ENCODE assay signal across 23 mouse cellular contexts in genomic region chr1:89271743-89272142, GRCm38 (mm10).
DNase-seq lines count a peak whose midpoint lies in the region; ATAC-seq and TF ChIP-seq lines count a peak whose summit lies in the region.
"Had no signal": no experiment of that assay in that cellular context is flagged by ENCODE, and none has a peak within 500 bp of the region (broad histone marks: within the 10 kb centered on the region; RNA-seq: fewer than 3 reads in every experiment).

No protein-coding gene starts in this region.

- peak; percentile 46; the same call in 1 of the 2 replicates for ATAC-seq in forebrain, postnatal 0 days
- no peak for ATAC-seq in forebrain, embryonic 15.5 days (replicated peaks)
- no peak for ATAC-seq in megakaryocyte progenitor cell, adult 5-6 weeks (replicated peaks; ENCODE audit: poor library complexity)
- ATAC-seq: forebrain, embryonic 13.5 days; intestine, embryonic 15.5 days; Patski had no signal

- no peak overlapping the region for H3K9ac ChIP-seq in forebrain, postnatal 0 days
- H3K9ac ChIP-seq in forebrain, embryonic 15.5 days (replicated peaks) = no peak overlapping the region
- H3K9ac ChIP-seq: forebrain, embryonic 13.5 days; heart, embryonic 13.5 days; hindbrain, embryonic 12.5 days; hindbrain, embryonic 15.5 days; intestine, embryonic 15.5 days had no signal

- DNase-seq in forebrain, postnatal 0 days = no peak
- peak; percentile 6 for DNase-seq in 416B (ENCODE audit: low read depth)
- peak; percentile 11 for DNase-seq in CD4-positive helper T cell, adult 2 months (ENCODE audit: low read depth, low spot score)
- DNase-seq in limb, embryonic 10.5 days (ENCODE audit: low spot score) = peak; percentile 26
- no peak for DNase-seq in urinary bladder, postnatal 10 days (ENCODE audit: low spot score)
- DNase-seq: adrenal gland, postnatal 14 days; cerebellum, adult 18-20 months; cerebellum, adult 9-10 months; cerebellum, postnatal 14 days; gastrocnemius, postnatal 36 days; heart, postnatal 14 days; kidney, adult 11 months had no signal

- no peaks in the 10 kb centered on the region for H3K27me3 ChIP-seq in forebrain, postnatal 0 days (ENCODE audit: insufficient read depth, low read length)
- H3K27me3 ChIP-seq in forebrain, embryonic 15.5 days = no peaks in the 10 kb centered on the region
- H3K27me3 ChIP-seq in limb, embryonic 10.5 days (ENCODE audit: low read depth, poor library complexity, severe bottlenecking) = no peaks in the 10 kb centered on the region
- H3K27me3 ChIP-seq: CH12.LX; forebrain, embryonic 13.5 days; hindbrain, embryonic 12.5 days; hindbrain, embryonic 15.5 days; intestine, embryonic 15.5 days; Patski had no signal

- H3K4me1 ChIP-seq in forebrain, postnatal 0 days (ENCODE audit: insufficient read depth) = no peaks in the 10 kb centered on the region
- H3K4me1 ChIP-seq in forebrain, embryonic 15.5 days = peaks cover 7% of the 10 kb centered on the region; the same call in 1 of the 2 replicates
- H3K4me1 ChIP-seq in limb, embryonic 10.5 days = no peaks in the 10 kb centered on the region
- H3K4me1 ChIP-seq: heart, embryonic 13.5 days; hindbrain, embryonic 12.5 days; hindbrain, embryonic 15.5 days; intestine, embryonic 15.5 days had no signal

- H3K27ac ChIP-seq in forebrain, postnatal 0 days (ENCODE audit: low read depth, low read length) = no peak overlapping the region
- no peak overlapping the region for H3K27ac ChIP-seq in forebrain, embryonic 15.5 days (replicated peaks)
- H3K27ac ChIP-seq in limb, embryonic 10.5 days = no peak overlapping the region
- H3K27ac ChIP-seq: forebrain, embryonic 10.5 days; forebrain, embryonic 13.5 days; heart, embryonic 13.5 days; hindbrain, embryonic 12.5 days; hindbrain, embryonic 15.5 days; intestine, embryonic 15.5 days had no signal

- no peak overlapping the region for H3K4me3 ChIP-seq in forebrain, postnatal 0 days (ENCODE audit: low read depth, low read length)
- H3K4me3 ChIP-seq in forebrain, embryonic 15.5 days = no peak overlapping the region
- no peak overlapping the region for H3K4me3 ChIP-seq in limb, embryonic 10.5 days
- H3K4me3 ChIP-seq: forebrain, embryonic 10.5 days; forebrain, embryonic 13.5 days; heart, embryonic 13.5 days; hindbrain, embryonic 12.5 days; hindbrain, embryonic 15.5 days; intestine, embryonic 15.5 days had no signal

- H3K36me3 ChIP-seq in forebrain, postnatal 0 days (ENCODE audit: insufficient read depth) = no peaks in the 10 kb centered on the region
- no peaks in the 10 kb centered on the region for H3K36me3 ChIP-seq in forebrain, embryonic 15.5 days
- H3K36me3 ChIP-seq in limb, embryonic 10.5 days = no peaks in the 10 kb centered on the region
- H3K36me3 ChIP-seq: forebrain, embryonic 10.5 days; G1E; heart, embryonic 13.5 days; hindbrain, embryonic 12.5 days; hindbrain, embryonic 15.5 days; intestine, embryonic 15.5 days had no signal

- 80% methylated on average over 8 of the region's 8 CpGs for WGBS in forebrain, postnatal 0 days
- WGBS in forebrain, embryonic 15.5 days = 78% methylated on average over 8 of the region's 8 CpGs
- WGBS in limb, embryonic 10.5 days = 83% methylated on average over 8 of the region's 8 CpGs

- no peaks in the 10 kb centered on the region for H3K9me3 ChIP-seq in forebrain, postnatal 0 days (ENCODE audit: low read length)
- H3K9me3 ChIP-seq in forebrain, embryonic 15.5 days = no peaks in the 10 kb centered on the region
- no peaks in the 10 kb centered on the region for H3K9me3 ChIP-seq in limb, embryonic 10.5 days (replicated peaks)
- H3K9me3 ChIP-seq: forebrain, embryonic 10.5 days; forebrain, embryonic 13.5 days; heart, embryonic 13.5 days; hindbrain, embryonic 12.5 days; hindbrain, embryonic 15.5 days; intestine, embryonic 15.5 days had no signal

- TF ChIP-seq CTCF in forebrain, postnatal 0 days (IDR thresholded peaks at IDR 0.05; ENCODE audit: low read depth) = no peak

- no peak overlapping the region for H3K4me2 ChIP-seq in forebrain, postnatal 0 days (ENCODE audit: low read depth)
- no peak overlapping the region for H3K4me2 ChIP-seq in forebrain, embryonic 15.5 days (replicated peaks)
- H3K4me2 ChIP-seq: forebrain, embryonic 13.5 days; heart, embryonic 13.5 days; hindbrain, embryonic 12.5 days; hindbrain, embryonic 15.5 days had no signal

Comparison
In these comparisons a context has a peak if more than half of its experiments do, and no peak if none do; other contexts are left out.
1. DNase-seq: peak in 416B (single experiment), CD4-positive helper T cell, adult 2 months (single experiment) and limb, embryonic 10.5 days (single experiment); none in forebrain, postnatal 0 days (single experiment) and urinary bladder, postnatal 10 days (single experiment).